Mouse (Mus musculus): ENCODE results near the gene Slc7a11. TPM values are rescaled to one million over a fixed set of nuclear protein-coding genes. Genes with fewer than 3 reads are reported as not detected.

Gene Slc7a11
- polyA plus RNA-seq, 1 experiment from 2014 or later = 0.29 TPM

- Histone ChIP-seq H3K9ac (no peak overlapping the region), H3K36me3 (no peaks in the 10 kb centered on the region), H3K27me3 (no peaks in the 10 kb centered on the region), H3K4me1 (peaks cover 22% of the 10 kb centered on the region), H3K27ac (peak overlapping the region; percentile 63), H3K4me3 (replicated peaks) (no peak overlapping the region), H3K4me2 (peak overlapping the region; percentile 36), H3K9me3 (replicated peaks) (no peaks in the 10 kb centered on the region)
- 10% methylated on average over 11 of the region's 11 CpGs for WGBS
- peak; percentile 78 for ATAC-seq (replicated peaks; ENCODE audit: low FRiP score)
Observed at GRCm38 (mm10) chr3:49866061-49866515, 577.3 kb downstream of the Slc7a11 start.

DNA sequence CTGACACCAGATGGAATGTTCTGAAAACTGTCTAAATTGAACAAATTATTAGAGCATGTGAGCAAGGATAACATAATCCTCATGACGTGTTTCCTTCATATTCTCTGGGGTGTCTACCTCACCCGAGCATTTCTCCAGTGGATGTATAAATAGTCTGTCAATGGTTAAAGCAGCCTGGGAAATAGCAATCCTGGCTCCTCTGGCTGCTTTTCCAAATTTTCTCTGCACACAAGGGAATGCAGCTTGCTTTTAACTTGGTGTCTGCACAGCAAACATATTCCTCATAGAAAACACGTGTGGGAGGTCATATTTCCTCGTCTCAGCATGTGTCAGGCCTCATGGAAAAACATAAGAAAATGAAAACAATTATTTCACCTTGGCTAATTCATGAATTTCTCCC, 586.6 kb downstream of the Slc7a11 start:
- Histone ChIP-seq H3K27me3 (no peaks in the 10 kb centered on the region), H3K4me1 (no peaks in the 10 kb centered on the region), H3K4me2 (no peak overlapping the region), H3K27ac (no peak overlapping the region), H3K9me3 (replicated peaks) (no peaks in the 10 kb centered on the region), H3K9ac (no peak overlapping the region), H3K4me3 (replicated peaks) (no peak overlapping the region), H3K36me3 (no peaks in the 10 kb centered on the region)
- ATAC-seq (replicated peaks; ENCODE audit: low FRiP score) = no peak
- WGBS = 42% methylated on average over 4 of the region's 4 CpGs

- Histone ChIP-seq H3K9me3 (replicated peaks) (no peaks in the 10 kb centered on the region), H3K36me3 (no peaks in the 10 kb centered on the region), H3K27me3 (no peaks in the 10 kb centered on the region), H3K4me3 (replicated peaks) (no peak overlapping the region), H3K9ac (no peak overlapping the region), H3K4me1 (no peaks in the 10 kb centered on the region), H3K27ac (no peak overlapping the region), H3K4me2 (no peak overlapping the region)
- 41% methylated on average over 2 of the region's 2 CpGs for WGBS
- peak; percentile 49 for ATAC-seq (replicated peaks; ENCODE audit: low FRiP score)
Observed at GRCm38 (mm10) chr3:49854277-49854676, 589.1 kb downstream of the Slc7a11 start.

- WGBS = 62% methylated on average over 3 of the region's 3 CpGs
- no peak for ATAC-seq (replicated peaks; ENCODE audit: low FRiP score)
- H3K4me3 ChIP-seq (replicated peaks) = no peak overlapping the region
- 0 out of 2 replicates have a peak, but pooled peaks cover 10% of the 10 kb centered on the region for H3K4me1 ChIP-seq
- H3K27ac ChIP-seq = no peak overlapping the region
- no peaks in the 10 kb centered on the region for H3K27me3 ChIP-seq
- H3K4me2 ChIP-seq = no peak overlapping the region
- H3K9me3 ChIP-seq (replicated peaks) = no peaks in the 10 kb centered on the region
- H3K9ac ChIP-seq = no peak overlapping the region
- no peaks in the 10 kb centered on the region for H3K36me3 ChIP-seq
Observed at GRCm38 (mm10) chr3:49842971-49843370, 600.4 kb downstream of the Slc7a11 start.

All from kidney, embryonic 15.5 days (tissue).